Mouse (Mus musculus) lung, adult 2 months (tissue): ENCODE data around the gene Dnah10.

Experiments used
- CTCF ChIP-seq: fragments of 200-500 bp; IDR thresholded peaks from 2 replicates; pipeline ENCODE4 v1.5.1; 2011; ENCODE audit warnings: mild to moderate bottlenecking, low read length, control low read depth; ENCODE audit not compliant: insufficient read depth
- POLR2A ChIP-seq: fragments of 200-500 bp; IDR thresholded peaks from 2 replicates; pipeline ENCODE4 v1.6.1; 2011; ENCODE audit warnings: low read depth, mild to moderate bottlenecking, control low read depth, low read length, borderline replicate concordance; ENCODE audit errors: extremely low read depth

- TF ChIP-seq CTCF (no peak), POLR2A (no peak)
These were observed 154.4 kb downstream of the Dnah10 start for GRCm38 (mm10) chr5:124879251-124879650.
